Mouse (Mus musculus) lung, adult 2 months (tissue): ENCODE measurements around the gene Glb1.

Source experiments
- CTCF ChIP-seq: fragments of 200-500 bp; IDR thresholded peaks from 2 replicates; pipeline ENCODE4 v1.5.1; 2011; ENCODE audit warnings: mild to moderate bottlenecking, low read length, control low read depth; ENCODE audit not compliant: insufficient read depth
- POLR2A ChIP-seq: fragments of 200-500 bp; IDR thresholded peaks from 2 replicates; pipeline ENCODE4 v1.6.1; 2011; ENCODE audit warnings: low read depth, mild to moderate bottlenecking, control low read depth, low read length, borderline replicate concordance; ENCODE audit errors: extremely low read depth

DNA sequence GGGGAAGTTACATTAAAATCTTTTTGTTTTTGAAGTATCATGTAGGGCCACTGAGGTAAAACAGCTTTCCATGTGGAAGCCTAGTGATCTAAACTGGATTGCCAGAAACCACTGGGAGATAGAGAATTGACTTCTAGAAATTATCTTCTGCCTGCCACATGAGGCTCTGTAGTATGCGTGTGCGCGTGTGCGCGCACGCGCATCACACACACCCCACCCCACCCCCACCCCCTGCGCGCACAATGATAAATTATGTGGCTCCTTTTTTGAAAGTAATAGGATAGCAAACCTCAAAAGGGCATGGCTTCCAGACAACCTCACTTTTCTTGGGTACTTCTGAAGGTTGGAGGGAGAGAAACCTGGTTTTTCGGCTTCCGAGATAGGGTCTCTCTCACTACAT is 101.0 kb downstream of the Glb1 start:
- TF ChIP-seq CTCF (no peak), POLR2A (no peak)
